Mouse (Mus musculus) retina, postnatal 1 day (tissue): ENCODE data around the gene Pbx1.
A peak's percentile ranks its signal among the peaks of the same experiment; 100 is the strongest.

Source experiments
- DNase-seq: peaks from one replicate; pipeline ENCODE4 v3.0.0-alpha.2; 2012

Gene Pbx1

DNA sequence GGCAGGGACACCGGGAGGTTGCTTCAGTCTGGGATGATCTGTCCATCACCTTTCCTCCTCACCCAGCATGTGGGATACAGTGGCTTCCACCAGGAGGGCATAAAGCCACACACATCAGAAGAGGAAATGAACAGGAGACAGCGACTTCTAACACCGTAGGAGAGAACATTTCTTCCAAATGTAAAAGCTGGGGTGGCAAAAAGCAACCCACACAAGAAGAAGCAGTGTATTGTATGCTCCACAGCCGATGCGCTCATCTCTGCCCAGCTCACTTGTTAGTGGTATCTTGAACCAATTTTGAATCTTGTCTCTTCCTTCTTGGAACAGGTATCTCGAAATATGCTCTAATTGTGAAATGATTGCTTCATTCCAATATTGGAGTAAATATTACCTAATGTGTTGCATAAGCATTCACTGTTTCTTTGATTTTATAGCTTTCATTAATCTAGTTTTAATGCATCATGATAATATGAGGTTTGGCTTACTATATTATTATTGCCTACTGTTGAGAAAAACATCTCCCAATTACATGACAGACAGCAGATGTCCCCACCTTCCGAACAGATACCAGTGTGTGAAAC, 95.7 kb downstream of the Pbx1 start:
- DNase-seq, result no peak

DNA sequence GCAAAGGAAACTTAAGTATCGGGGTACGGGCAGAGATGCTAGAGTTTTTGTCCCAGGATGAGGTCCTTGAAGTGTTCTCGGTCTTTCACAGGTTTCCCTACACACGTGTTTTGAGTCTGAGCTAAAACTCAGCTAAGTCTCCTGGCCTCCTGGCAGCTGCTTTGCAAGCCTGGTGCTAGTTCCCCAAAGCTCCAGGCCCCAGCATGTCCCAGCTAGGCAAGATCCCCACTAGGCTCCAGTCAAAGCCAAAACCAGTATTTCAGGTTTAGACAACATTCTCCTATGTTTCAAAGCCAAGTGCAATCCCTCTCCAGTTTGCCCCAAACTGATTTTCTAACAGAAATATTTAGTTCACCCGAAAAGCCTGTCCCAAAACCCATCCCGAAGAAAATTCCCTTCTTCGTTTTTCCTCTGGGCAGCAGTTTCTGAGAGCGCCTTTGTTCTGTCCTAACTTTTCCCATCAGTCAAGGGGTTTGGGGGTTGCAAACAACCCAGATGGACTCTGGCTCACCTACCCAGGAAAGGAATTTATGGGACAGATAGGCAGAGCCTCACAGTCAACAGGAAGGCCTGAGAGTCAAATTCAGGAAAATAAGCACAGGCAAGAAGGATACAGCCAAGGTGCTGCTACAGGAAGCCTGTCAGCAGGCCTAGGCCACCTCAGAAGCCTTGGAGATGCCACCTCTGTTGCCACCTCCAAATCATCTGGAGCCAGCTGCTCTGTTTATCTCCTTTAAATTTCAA, 97.1 kb downstream of the Pbx1 start:
- no peak for DNase-seq

DNA sequence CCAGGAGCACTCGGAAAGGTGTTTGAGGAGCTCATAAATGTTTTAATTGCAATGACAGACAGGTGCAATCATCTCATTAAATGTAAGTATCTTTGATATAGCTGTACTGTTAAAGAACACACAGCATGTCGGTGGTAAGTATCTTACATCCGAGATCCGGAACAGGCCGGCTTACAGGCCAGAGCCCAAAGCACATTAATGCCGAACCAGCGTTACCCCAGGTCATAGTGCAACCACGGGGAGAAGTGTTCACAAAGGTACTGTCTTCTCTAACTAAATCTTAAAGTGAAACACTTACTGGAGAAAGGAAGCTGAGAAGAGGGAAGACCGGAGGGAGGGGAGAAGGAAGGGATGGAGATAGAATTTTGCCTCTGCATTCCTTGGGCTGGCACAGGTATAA, 100.0 kb downstream of the Pbx1 start:
- no peak for DNase-seq

DNA sequence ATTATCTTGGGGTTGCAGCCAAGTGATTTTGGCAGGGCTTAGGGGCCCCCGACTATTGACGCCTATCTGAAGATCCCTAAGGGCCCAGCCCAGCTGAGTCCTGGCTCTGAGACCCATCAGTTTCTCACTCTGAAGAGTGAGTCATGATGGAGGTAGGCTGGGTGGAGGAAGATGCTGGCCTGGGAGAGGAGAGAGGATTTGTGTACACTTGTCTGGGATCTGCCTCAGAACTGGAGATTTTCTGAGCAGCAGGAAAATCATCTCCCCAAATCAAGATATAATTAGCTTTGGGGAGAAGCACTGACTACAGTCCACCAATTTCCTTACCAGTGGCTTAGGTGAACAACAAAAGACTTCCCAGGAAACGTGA, 103.8 kb downstream of the Pbx1 start:
- no peak for DNase-seq

DNA sequence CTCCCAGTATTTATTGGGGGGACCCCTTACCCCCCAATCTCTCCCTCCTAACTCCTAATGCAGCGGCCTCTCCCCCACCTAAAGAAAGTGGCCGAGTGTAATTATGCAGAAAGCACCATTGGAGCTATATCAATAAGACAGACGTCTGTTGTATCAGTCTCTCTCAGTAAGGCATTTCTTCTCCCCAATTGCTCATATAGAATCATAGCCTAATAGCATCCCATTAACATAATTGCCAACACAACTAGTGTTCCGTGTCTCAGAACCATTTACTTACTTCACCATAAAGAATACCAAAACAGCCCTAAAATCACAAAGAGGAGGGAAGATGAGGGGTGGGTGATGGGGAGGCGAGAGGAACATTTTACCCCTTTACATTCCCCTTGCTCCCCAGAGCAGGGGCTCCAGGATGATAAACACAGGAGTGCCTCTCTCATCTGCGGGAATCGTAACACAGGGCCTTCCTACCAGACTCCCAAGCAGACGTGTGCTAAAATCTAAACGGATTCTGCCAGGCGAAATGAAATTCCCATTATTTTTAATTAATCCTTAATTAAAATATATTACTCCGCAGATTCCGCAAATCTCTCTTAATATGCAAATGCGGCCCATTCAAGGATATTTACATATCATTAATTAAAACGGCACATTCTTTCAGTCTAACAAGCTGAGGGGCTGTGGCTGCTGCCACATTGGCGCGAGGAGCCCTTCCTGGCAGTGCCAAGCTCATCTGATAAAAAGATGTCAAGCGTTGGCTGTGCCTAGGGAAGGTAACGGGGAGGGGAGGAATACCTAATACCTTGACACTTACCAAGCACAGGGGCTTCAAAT, 104.5 kb downstream of the Pbx1 start:
- peak; percentile 49 for DNase-seq

DNA sequence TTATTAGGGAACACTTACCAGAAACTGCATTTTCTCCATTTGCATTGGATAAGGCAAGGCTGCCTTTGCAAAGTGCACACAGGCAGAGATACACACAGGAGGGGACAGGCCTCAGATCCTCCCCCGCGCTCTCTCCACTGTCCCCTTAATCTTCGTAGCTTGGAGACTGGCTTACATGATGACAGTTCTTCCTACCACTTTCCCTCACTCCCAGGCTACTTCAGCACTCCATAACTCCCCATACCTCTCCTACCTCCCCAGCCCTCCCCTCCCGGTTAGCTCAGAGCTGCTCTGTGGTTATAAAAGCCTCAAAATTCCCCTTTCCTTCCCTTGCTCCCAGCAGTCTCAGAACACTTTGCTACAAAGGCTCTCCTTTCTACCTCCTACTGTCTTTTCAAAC, 106.3 kb downstream of the Pbx1 start:
- no peak for DNase-seq

DNA sequence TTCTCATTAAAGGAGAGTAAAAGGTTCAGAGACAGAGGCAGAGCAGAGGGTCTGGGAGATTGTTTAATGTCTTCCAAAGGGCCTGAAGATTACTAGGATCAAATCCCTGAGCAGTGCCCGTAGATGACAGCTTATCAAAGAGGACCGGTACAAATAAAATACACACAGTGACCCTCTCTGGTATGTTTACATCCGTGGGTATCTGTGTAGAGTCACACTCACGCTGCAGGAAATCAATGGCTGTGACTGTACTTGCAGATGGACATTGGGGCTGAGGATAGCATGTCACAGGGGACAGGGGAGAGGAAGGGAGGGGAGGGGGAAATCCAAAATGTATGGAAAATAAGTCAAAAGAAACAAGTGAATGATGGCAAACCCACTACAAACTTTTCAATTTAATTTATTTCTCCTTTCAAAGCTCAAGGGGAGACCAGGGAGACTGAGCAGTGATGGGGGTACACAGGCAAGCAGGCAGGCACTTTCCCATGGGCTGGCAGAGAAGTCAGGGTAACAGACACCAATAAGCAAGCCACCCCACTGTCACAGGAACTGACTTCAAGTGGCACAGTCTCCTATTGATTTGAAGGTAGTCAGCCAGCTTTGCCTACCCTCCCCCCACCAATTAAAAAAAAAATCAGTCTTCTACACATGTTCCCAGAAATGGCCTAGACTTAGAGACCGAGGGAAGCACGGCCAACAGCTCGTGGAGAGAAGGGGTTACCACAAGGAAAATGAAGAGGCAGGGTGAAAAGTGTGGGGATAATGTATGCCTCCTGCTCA, 107.6 kb downstream of the Pbx1 start:
- no peak for DNase-seq

DNA sequence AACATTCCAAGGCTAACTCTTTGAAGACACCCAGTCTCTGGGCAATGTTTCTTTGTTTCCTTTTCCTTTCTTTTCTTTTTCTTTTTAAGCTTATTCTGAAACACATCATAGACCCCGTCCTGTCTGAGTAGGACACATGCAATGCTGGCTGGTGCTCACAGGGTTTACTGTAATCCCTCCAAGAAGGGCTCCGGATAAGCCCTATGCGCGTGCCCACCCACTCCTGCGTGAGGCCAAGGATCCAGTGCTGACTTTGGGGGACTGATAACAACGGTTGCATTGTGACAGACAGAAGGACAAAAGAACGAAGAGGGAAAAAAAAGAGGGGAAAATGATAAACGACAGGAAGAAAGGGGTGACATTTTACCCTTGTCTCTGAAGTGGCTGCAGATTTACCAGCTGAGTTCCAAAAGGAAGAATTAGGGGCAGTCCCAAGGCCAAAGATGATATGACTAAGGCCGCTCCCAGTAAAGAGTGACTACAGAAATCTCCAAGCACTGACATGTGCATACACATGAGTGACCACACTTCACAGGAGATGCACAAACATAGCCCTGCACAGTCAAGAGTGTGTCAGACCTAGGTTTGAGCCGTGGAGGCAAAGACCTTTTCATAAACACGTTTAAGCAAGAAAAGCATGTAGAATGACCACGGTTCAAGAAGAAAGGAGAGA, 108.5 kb downstream of the Pbx1 start:
- DNase-seq, result no peak

DNA sequence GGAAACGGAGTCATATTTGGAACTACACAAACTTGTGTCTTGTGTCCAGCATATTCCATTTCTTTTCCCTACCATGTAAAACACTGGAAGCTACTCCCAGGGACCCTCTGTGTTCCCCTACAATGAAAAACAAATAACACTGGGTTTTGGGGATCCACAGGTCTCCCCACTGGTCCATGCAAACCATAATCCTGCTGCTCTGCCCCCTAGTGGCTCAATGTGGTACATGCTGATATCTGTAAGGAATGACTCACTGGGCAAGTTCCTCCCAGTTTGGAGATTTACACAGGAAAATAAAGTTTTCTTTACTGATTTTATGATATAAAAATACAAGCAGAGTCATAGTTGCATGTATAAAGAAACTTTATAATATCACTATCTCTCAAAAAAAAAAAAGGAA, 109.2 kb downstream of the Pbx1 start:
- no peak for DNase-seq

DNA sequence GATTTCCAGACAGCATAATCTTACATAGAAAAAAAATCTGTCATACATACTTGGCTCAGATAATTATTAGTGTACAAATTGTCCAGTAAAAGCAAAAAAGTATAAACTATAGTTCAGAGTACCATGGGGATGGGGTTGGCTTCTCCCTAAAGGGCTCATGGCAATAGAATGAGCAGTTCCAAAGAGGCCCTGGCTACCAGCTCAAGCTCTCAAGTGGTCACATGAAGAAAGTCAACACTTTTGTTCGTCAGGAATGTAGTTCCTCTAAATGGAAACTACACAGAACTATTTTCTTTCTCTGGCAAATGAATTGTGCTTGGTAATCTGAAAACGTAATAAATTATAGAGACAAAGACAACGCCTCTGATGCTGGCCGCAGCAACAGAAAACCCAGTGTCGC, 112.4 kb downstream of the Pbx1 start:
- no peak for DNase-seq

DNA sequence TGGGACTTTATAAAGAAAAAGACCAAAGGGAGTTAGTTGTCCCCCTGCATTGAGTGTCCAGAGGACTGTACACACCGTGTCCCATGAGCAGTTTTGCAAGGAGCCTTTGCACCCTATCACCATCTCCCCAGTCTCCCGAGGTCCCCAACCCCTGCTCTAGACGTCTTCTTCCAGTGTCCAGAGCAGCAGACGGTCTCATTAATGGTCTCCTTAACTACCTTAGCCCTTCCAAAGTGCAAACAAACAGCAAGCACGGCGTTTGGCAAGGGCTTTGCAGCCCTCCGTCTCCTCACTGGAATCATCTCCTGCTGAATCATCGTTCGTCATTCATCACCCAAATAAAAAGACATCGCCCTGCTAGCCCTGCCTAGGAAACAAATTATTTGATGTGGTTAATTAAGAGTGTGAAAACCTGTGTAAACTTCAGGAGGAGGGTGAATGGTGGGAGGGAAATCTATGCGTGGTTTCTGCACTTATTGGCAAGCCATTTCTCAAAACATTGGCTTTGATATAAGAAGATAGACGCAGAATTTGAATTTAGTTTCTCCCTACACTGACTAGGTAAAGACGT, 113.1 kb downstream of the Pbx1 start:
- DNase-seq, result no peak

DNA sequence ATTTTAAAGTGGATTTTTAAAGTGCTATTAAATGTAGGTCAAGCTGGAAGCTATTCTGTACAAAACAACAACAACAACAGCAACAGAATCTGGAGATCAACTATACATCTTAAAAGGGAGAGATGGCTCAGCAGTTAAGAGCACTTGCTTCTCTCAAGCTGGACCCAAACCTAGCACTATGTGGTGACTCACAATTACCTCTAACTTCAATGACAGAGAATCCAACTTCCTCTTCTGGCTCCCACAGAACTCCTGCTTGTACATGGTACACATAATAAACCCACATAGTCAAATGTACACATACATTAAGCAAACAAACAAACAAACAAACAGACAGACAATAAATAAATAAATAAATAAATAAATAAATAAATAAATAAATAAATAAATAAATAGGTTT, 118.3 kb downstream of the Pbx1 start:
- no peak for DNase-seq

DNA sequence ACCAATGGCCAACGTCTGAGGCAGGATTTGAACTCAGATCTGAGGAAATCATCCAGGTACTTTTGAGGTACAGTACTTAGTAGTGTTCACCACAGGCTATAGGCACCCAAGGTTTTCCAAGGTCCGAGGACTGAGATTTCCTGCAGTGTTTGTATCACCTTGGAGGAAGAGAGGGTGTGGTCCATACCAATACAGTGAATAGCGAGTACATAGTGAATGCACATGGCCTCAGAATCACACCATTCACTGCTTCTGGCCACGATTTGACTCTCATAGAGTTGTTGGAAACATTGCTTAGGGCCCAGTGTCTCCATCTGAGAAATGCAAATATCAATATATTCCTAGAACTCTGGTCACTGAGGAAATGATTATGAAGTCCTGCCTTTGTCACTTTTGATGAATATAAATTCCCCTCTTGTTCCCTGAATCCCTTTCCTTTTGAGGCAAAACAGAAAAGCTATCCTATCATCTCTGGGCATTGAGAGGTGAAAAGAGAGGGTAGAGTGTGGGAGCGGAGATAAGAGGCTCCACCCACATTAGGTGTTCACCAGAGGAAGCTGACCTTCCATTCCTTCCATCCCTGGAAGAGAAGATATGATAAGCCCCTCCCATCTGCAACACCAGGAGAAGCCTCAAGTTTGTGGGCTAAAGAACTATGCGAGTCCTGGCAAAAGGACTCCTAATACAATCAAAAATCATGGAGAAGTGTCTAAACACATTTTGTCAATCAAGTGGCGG, 119.2 kb downstream of the Pbx1 start:
- DNase-seq, result no peak

DNA sequence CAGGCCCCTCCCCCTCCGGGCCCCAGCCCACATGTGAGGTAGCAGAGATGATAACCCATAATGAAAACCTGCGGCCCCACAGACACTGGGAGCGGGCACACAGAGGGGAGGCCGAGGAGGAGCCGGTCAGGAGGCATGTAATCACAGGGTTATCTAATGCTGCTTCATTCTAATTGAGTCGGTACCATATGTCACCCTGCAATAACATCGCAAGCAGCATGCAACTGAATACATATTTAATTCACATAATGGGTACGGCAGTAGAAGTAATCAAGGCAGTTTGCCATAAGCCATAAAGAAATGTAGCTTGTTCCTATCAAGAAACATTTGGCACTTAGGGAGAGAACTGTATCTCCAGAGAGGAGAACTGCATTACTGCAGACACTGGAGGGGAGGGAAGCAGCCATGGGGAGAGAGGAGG, 123.0 kb downstream of the Pbx1 start:
- DNase-seq, result no peak

DNA sequence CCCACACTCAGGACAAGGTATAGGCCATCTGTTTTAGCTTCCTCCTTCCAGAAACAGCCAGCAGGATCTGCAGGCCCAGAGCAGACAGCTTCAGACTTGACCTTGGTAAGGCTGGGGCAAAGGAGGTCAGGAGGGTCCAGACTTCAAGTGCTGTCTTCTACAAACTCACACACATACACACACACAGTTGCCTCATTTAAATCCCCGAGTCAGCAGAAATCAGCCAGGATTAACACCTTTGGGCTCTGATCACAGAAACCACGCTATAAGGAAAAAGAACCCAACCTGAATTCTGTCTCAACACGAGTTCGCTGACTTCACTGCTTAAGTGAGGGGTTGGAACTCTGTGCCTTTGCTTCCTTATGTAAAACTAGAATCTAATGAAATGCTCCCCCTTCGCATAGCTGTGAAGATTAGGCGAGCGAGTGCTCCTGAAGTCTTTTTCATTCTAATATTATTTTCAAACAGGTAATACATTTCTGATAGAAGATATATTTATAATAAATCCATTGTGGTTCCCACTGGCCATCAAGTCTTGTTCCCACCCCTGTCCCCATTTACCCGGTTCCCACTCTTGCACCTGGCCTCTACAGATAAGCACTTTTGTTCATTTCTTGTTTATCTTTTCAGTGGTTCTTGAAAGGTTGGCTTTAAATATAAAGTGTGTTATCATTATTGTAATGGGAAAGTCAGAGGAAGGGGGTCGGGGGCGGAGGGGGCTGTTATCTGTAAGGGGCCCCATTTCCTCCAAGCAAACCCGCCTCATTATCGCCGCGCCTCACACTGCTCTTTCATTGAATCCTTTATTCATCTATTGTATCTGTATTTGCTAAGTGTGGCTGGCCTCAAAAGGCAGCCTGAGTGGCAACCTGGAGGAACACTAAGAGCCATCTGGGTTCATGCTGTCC, 124.5 kb downstream of the Pbx1 start:
- no peak for DNase-seq

DNA sequence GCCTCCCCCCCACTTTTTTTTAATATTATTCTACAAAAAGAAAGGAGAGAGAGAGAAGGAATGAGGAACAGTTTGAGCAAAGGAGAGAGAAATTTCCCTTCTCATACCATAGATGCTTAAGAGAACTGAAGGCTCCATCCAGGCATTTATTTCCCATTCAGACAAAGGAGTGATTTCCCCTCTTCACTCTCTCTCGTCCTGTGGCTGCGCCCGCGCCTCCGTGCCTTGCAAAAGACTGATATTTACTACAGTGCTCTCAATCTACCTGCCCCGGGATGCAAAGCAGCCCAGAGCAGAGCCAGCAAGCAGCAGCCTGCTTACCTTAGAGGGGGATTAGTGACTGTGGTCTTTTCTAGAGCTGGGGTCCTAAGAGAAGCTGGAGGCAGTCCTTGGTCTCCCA, 131.6 kb downstream of the Pbx1 start:
- DNase-seq, result no peak

DNA sequence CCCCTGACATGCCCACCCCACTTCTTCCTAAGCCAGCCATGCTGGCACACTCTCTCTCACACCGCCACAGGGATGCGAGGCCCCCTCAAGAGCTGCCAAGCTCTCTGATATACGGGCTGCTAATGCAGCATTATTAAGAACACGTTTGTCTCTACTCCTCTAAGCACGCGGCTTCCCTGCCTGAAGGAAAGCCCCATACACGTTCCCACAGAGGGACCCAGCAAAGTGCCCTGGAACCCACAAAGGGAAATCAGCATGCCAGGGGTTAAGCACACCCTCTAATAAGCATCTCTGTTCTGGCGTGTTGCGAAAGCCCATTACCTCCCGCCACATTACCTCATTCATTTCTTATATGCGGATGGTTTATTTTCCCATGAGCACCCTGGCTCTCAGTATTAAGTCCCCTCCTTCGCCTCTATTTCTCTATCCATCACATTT, 132.1 kb downstream of the Pbx1 start:
- peak; percentile 32 for DNase-seq

DNA sequence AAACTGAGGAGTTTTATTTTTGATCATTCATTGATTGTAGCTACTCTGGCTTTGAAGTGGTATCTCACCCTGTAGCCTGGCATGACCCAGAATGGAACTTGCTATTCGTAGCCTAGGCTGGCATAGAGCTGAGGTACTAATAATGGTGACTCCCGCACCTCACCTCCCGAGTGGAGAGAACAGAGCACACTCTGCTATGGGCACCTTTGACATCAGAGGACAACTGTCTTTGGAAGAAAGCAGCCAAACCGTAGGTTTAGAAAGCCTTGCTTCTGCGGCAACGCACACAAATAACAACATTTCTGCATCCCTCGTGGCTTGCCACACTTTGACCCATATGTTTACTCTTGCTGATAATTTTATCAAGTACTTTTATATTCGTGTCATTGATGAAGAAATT, 132.9 kb downstream of the Pbx1 start:
- no peak for DNase-seq

DNA sequence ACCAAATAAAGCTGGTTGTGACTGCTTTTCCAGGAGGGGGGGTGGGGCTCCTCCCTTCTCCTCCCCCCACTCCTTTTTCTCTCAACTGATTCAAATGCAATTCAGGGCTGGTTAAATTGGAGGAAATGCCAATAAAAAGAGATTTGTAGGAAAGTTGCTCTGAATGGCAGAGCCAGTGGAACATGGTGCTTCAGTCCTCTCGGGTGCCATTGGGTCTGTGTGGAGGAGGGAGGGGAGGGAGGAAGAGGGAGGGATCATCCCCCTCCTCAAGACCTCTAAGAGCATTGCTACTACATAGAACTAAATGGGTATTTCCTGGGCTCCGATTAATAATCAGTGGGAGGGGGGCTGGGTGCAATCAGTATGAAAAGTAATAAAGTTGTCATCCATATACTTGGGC, 135.8 kb downstream of the Pbx1 start:
- no peak for DNase-seq

DNA sequence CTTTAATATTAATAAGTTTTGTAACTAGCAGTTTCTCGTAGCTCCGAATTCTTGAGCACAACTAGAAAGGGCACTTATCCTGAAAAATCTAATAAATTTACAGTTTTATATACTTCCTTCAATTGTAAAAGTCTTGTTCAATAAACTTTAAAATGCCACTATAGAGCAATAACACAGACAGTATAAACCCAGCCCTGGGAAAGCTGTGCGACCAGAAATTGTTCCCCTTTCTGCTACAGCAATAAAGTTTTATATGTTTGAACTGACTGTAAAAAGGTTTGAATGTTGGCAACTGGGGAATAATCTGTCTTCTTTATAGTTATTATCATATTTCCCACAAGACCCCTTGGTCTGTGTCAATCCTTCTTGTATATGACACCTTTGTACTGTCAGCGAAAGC, 136.3 kb downstream of the Pbx1 start:
- no peak for DNase-seq

DNA sequence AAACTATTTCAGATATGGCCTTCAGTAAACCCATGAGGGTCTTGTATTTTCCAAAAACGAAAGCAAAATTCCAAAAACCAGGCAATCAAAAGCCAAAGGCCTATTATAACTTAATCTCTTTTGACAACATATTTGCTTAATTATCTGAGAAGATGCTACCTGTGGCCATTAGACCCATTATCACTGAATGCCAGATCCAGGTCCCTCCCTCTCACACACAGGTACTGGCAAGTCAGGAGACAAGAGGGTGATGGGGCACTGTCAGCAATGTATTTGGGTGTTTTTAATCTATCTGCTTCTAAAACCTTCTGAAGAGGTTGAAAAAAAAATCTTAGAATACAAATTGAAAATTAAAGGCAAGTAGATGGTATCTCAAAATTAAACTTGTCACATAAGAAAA, 138.4 kb downstream of the Pbx1 start:
- DNase-seq, result no peak
